ENCODE assay signal across 9 mouse cellular contexts in the genomic region with DNA sequence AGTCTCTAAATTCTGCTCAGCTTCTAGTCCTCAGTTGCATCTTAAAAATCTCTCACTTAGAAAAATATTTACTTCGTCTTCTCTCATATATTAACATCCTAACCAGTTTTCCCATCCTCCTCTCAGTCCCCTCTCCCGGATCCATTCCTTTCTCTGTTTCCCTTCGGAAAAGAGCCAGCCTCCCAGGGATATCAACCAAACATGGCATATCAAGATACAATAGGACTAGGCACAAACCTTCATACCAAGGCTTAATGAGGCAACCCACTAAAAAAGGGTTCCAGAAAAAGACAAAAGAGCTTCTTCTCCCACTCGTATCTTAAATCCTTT. TPM values are rescaled to one million over a fixed set of nuclear protein-coding genes. Genes with fewer than 3 reads are reported as not detected.
DNase-seq lines count a peak whose midpoint lies in the region; ATAC-seq and TF ChIP-seq lines count a peak whose summit lies in the region.
"Had no signal": no experiment of that assay in that cellular context is flagged by ENCODE, and none has a peak within 500 bp of the region (broad histone marks: within the 10 kb centered on the region; RNA-seq: fewer than 3 reads in every experiment).

No protein-coding gene starts in this region.

- no peak for TF ChIP-seq EP300 in stomach, postnatal 0 days (optimal IDR thresholded peaks at IDR 0.05)

- TF ChIP-seq POLR2A in cerebellum, adult 2 months (IDR thresholded peaks at IDR 0.05; ENCODE audit: borderline replicate concordance, insufficient read depth, low read length) = no peak
- no peak for TF ChIP-seq POLR2A in spleen, adult 2 months (IDR thresholded peaks at IDR 0.05; ENCODE audit: low read depth, low read length)

- no peaks in the 10 kb centered on the region for H3K27me3 ChIP-seq in cerebellum, adult 2 months (ENCODE audit: control insufficient read depth, insufficient read depth, low read length)
- H3K27me3 ChIP-seq in spleen, adult 2 months (ENCODE audit: control insufficient read depth, insufficient read depth, low read length) = no peaks in the 10 kb centered on the region
- H3K27me3 ChIP-seq in liver, embryonic 11.5 days (replicated peaks; ENCODE audit: control insufficient read depth, insufficient read depth, low read length) = no peaks in the 10 kb centered on the region
- H3K27me3 ChIP-seq in stomach, postnatal 0 days (ENCODE audit: control insufficient read depth, insufficient read depth, low read length) = no peaks in the 10 kb centered on the region

- no peaks in the 10 kb centered on the region for H3K36me3 ChIP-seq in spleen, adult 2 months (ENCODE audit: control insufficient read depth, insufficient read depth, low read length)
- H3K36me3 ChIP-seq in liver, embryonic 11.5 days (ENCODE audit: control insufficient read depth, insufficient read depth, low read length) = no peaks in the 10 kb centered on the region
- no peaks in the 10 kb centered on the region for H3K36me3 ChIP-seq in stomach, postnatal 0 days (ENCODE audit: control insufficient read depth, insufficient read depth, low read length)

- H3K9ac ChIP-seq in liver, embryonic 11.5 days (ENCODE audit: low read depth, low read length) = peak overlapping the region; percentile 67; the same call in 1 of the 2 replicates
- no peak overlapping the region for H3K9ac ChIP-seq in stomach, postnatal 0 days (ENCODE audit: low read length)

- H3K4me1 ChIP-seq in cerebellum, adult 2 months (ENCODE audit: control insufficient read depth, insufficient read depth, low read length) = no peaks in the 10 kb centered on the region
- H3K4me1 ChIP-seq in spleen, adult 2 months (ENCODE audit: control insufficient read depth, insufficient read depth, insufficient read length) = no peaks in the 10 kb centered on the region; the same call in 1 of the 2 replicates
- H3K4me1 ChIP-seq in liver, embryonic 11.5 days (replicated peaks; ENCODE audit: control insufficient read depth, insufficient read depth, low read length) = no peaks in the 10 kb centered on the region
- H3K4me1 ChIP-seq in stomach, postnatal 0 days (replicated peaks; ENCODE audit: control insufficient read depth, insufficient read depth) = no peaks in the 10 kb centered on the region

- H3K27ac ChIP-seq in cerebellum, adult 2 months (ENCODE audit: insufficient read depth, low read length) = no peak overlapping the region; the same call in 1 of the 2 replicates
- no peak overlapping the region for H3K27ac ChIP-seq in spleen, adult 2 months (ENCODE audit: insufficient read depth, low read length)
- peak overlapping the region; percentile 66 for H3K27ac ChIP-seq in liver, embryonic 11.5 days (ENCODE audit: low read depth, low read length)
- no peak overlapping the region for H3K27ac ChIP-seq in stomach, postnatal 0 days (replicated peaks)

- peak overlapping the region; percentile 88 for H3K4me3 ChIP-seq in cerebellum, adult 2 months (replicated peaks; ENCODE audit: insufficient read depth, low read depth, low read length)
- peak overlapping the region; percentile 96; the same call in 1 of the 2 replicates for H3K4me3 ChIP-seq in spleen, adult 2 months (ENCODE audit: extremely low read depth, insufficient read depth, insufficient read length)
- peak overlapping the region; percentile 67 for H3K4me3 ChIP-seq in liver, embryonic 11.5 days (ENCODE audit: low read depth, low read length)
- H3K4me3 ChIP-seq in stomach, postnatal 0 days (ENCODE audit: low read depth, low read length) = peak overlapping the region; percentile 56

- WGBS in cerebellum, adult 2 months = 14% methylated on average over 4 of the region's 4 CpGs
- WGBS in spleen, adult 2 months = 27% methylated on average over 4 of the region's 4 CpGs
- 25% methylated on average over 4 of the region's 4 CpGs for WGBS in liver, embryonic 11.5 days
- WGBS in stomach, postnatal 0 days = 27% methylated on average over 4 of the region's 4 CpGs

- ATAC-seq in liver, embryonic 11.5 days (replicated peaks; ENCODE audit: low FRiP score) = no peak
- no peak for ATAC-seq in stomach, postnatal 0 days (ENCODE audit: low FRiP score, low TSS enrichment)

- no peak for DNase-seq in cerebellum, adult 2 months
- no peak for DNase-seq in cerebellum, postnatal 25 days
- no peak for DNase-seq in spleen, adult 2 months (ENCODE audit: low read depth in 1 of 2, low spot score in 2 of 2)
- no peak for DNase-seq in spleen, adult 18-20 months
- no peak for DNase-seq in liver, embryonic 11.5 days (ENCODE audit: low spot score)
- DNase-seq in stomach, postnatal 0 days (ENCODE audit: low spot score) = no peak
- no peak for DNase-seq in cerebellum, postnatal 10 days
- DNase-seq in adrenal gland, postnatal 14 days = no peak

- no peak for TF ChIP-seq CTCF in cerebellum, adult 2 months (IDR thresholded peaks at IDR 0.05; ENCODE audit: borderline replicate concordance, insufficient read depth, low read depth, low read length)
- no peak for TF ChIP-seq CTCF in spleen, adult 2 months (IDR thresholded peaks at IDR 0.05; ENCODE audit: extremely low read depth, insufficient read depth, insufficient read length, insufficient replicate concordance)
- TF ChIP-seq CTCF in stomach, postnatal 0 days (IDR thresholded peaks at IDR 0.05; ENCODE audit: low read depth) = no peak

- H3K4me2 ChIP-seq in liver, embryonic 11.5 days = peak overlapping the region; percentile 68
- peak overlapping the region; percentile 52 for H3K4me2 ChIP-seq in stomach, postnatal 0 days (replicated peaks; ENCODE audit: low read depth)

- H3K9me3 ChIP-seq in liver, embryonic 11.5 days (ENCODE audit: control insufficient read depth, low read length) = no peaks in the 10 kb centered on the region
- H3K9me3 ChIP-seq in stomach, postnatal 0 days (ENCODE audit: control insufficient read depth, low read length) = no peaks in the 10 kb centered on the region

RNA-seq across cellular contexts. Expression of gene Slc25a14, which starts 0.2 kb away (rescaled TPM):
- polyA plus RNA-seq in cerebellum, adult 2 months (2012; rRNA removed) = 33.4 and 34.7 TPM in 2 replicates
- 1.2 and 1.3 TPM in 2 replicates for polyA plus RNA-seq in spleen, adult 2 months (2012; rRNA removed)
- 10.6 and 11.4 TPM in 2 replicates for polyA plus RNA-seq in liver, embryonic 11.5 days (2014; fragmentation: Nextera tagmentation; extraction: Ambion mirVana)
- 7.0 and 8.1 TPM in 2 replicates for polyA plus RNA-seq in stomach, postnatal 0 days (2015; fragmentation: Nextera tagmentation; extraction: Ambion mirVana)
- 7.1 and 8.2 TPM in 2 replicates for total RNA-seq in adrenal gland, postnatal 14 days (2021)

RNA-seq across cellular contexts. Expression of gene Zfp280c, which starts 28.7 kb away (rescaled TPM):
- 26.6 and 27.9 TPM in 2 replicates for polyA plus RNA-seq in cerebellum, adult 2 months (2012; rRNA removed)
- polyA plus RNA-seq in spleen, adult 2 months (2012; rRNA removed) = 2.2 and 2.5 TPM in 2 replicates
- 10.7 and 11.9 TPM in 2 replicates for polyA plus RNA-seq in liver, embryonic 11.5 days (2014; fragmentation: Nextera tagmentation; extraction: Ambion mirVana)
- 3.8 and 3.9 TPM in 2 replicates for polyA plus RNA-seq in stomach, postnatal 0 days (2015; fragmentation: Nextera tagmentation; extraction: Ambion mirVana)
- total RNA-seq in adrenal gland, postnatal 14 days (2021) = 11.5 and 18.2 TPM in 2 replicates

RNA-seq across cellular contexts. Expression of gene Gpr119, which starts 51.3 kb away (rescaled TPM):
- polyA plus RNA-seq in cerebellum, adult 2 months (2012; rRNA removed) = 0.03 TPM in 1 of 2 replicates, not detected in the other
- not detected in 2 replicates for polyA plus RNA-seq in spleen, adult 2 months (2012; rRNA removed)
- polyA plus RNA-seq in liver, embryonic 11.5 days (2014; fragmentation: Nextera tagmentation; extraction: Ambion mirVana) = 0.07 TPM in 1 of 2 replicates, not detected in the other
- not detected in 2 replicates for polyA plus RNA-seq in stomach, postnatal 0 days (2015; fragmentation: Nextera tagmentation; extraction: Ambion mirVana)
- total RNA-seq in adrenal gland, postnatal 14 days (2021) = not detected in 2 replicates
- total RNA-seq: left cerebral cortex, adult 8-10 months had no signal
